Mouse (Mus musculus): Measurements from ENCODE around the gene Vmn1r201.

The Vmn1r201 gene

GRCm38 (mm10) chr13:22471623-22472022 is at the start of gene Vmn1r201:
Vmn1r201 (plus strand) TSS chr13:22471923.
- DNase-seq (ENCODE audit: low spot score in 2 of 2) = no peak

- DNase-seq (ENCODE audit: low spot score in 2 of 2) = no peak
Observed at GRCm38 (mm10) chr13:22455145-22455544, 16.6 kb upstream of the Vmn1r201 start.

GRCm38 (mm10) chr13:22502431-22502830 is 30.7 kb downstream of the Vmn1r201 start:
- no peak for DNase-seq (ENCODE audit: low spot score in 2 of 2)

GRCm38 (mm10) chr13:22505281-22505680 is 33.6 kb downstream of the Vmn1r201 start, which contains the start of gene Vmn1r202:
Vmn1r202 (minus strand) TSS chr13:22505381.
- DNase-seq (ENCODE audit: low spot score in 2 of 2) = no peak

- DNase-seq (ENCODE audit: low spot score in 2 of 2) = no peak
Observed at GRCm38 (mm10) chr13:22517814-22518213, 46.1 kb downstream of the Vmn1r201 start, which contains the start of gene Vmn1r203. Vmn1r203 (plus strand) TSS chr13:22518114.

Data from heart, adult 9 months (tissue).